Mouse (Mus musculus) heart, postnatal 0 days (tissue): ENCODE data around the gene Grin1. TPM values are rescaled to one million over a fixed set of nuclear protein-coding genes. Genes with fewer than 3 reads are reported as not detected.

Experiments used
- ATAC-seq: fragments of 200-750 bp; cut with Nextera tagmentation; 2 replicates; pipeline ENCODE4 v1.8.0; 2017; ENCODE audit warnings: low read depth, moderate number of reproducible peaks, moderate library complexity; ENCODE audit not compliant: insufficient read depth
- DNase-seq: peaks from one replicate; pipeline ENCODE4 v3.0.0-alpha.2; 2016; ENCODE audit warnings: low spot score
- H3K27ac ChIP-seq: fragments of 300-500 bp; sonication (generic); 2 replicates; pipeline ENCODE4 v1.5.1; 2014; ENCODE audit warnings: low read depth, mild to moderate bottlenecking
- H3K27me3 ChIP-seq: fragments of 300-500 bp; sonication (generic); 2 replicates; pipeline ENCODE4 v1.6.1; 2014; ENCODE audit warnings: low read length, mixed read lengths; ENCODE audit not compliant: control insufficient read depth, insufficient read depth
- H3K36me3 ChIP-seq: fragments of 300-500 bp; sonication (generic); replicated peaks from 2 replicates; pipeline ENCODE4 v1.6.1; 2014; ENCODE audit warnings: low read length, mixed read lengths; ENCODE audit not compliant: control insufficient read depth, insufficient read depth
- H3K4me1 ChIP-seq: fragments of 300-500 bp; sonication (generic); 2 replicates; pipeline ENCODE4 v1.6.1; 2014; ENCODE audit warnings: antibody characterized with exemption; ENCODE audit not compliant: control insufficient read depth, insufficient read depth
- H3K4me2 ChIP-seq: fragments of 300-500 bp; sonication (generic); 2 replicates; pipeline ENCODE4 v1.6.1; 2014; ENCODE audit warnings: low read depth, mild to moderate bottlenecking, low read length, moderate library complexity
- H3K4me3 ChIP-seq: fragments of 300-500 bp; sonication (generic); 2 replicates; pipeline ENCODE4 v1.5.1; 2014; ENCODE audit warnings: low read depth, low read length
- H3K9ac ChIP-seq: fragments of 300-500 bp; sonication (generic); replicated peaks from 2 replicates; pipeline ENCODE4 v1.6.1; 2014; ENCODE audit warnings: low read depth, low read length, mixed read lengths
- H3K9me3 ChIP-seq: fragments of 300-500 bp; sonication (generic); replicated peaks from 2 replicates; pipeline ENCODE4 v1.6.1; 2016; ENCODE audit warnings: low read length; ENCODE audit not compliant: control insufficient read depth
- CTCF ChIP-seq: IDR thresholded peaks from 2 replicates; pipeline ENCODE4 v1.5.1; 2016; ENCODE audit warnings: antibody characterized with exemption, control low read depth, low read depth
- EP300 ChIP-seq: IDR thresholded peaks from 2 replicates; pipeline ENCODE4 v1.6.1; 2016; ENCODE audit warnings: antibody characterized with exemption, low read depth
- WGBS: fragments of 180-500 bp; shearing (Covaris S2); extraction: QIAGEN DNeasy Blood & Tissue Kit; methylation state at CpG from one replicate; pipeline ENCODE4 v1.1.7; 2014; 5-methylcytosine and 5-hydroxymethylcytosine counted together
- polyA plus RNA-seq: library from polyadenylated mRNA; unstranded; fragments of >200 nt; fragmentation: Nextera tagmentation; extraction: Ambion mirVana; gene quantifications from 2 replicates; pipeline ENCODE4 v1.2.1, GENCODE M21; 2015
- total RNA-seq: library from RNA; depleted of rRNA; stranded (reverse); fragments of >200 nt; gene quantifications from 2 replicates; pipeline ENCODE4 v1.2.3, GENCODE M21; 2014; ENCODE audit warnings: low replicate concordance

Gene Grin1
- total and polyA plus RNA-seq, 2 experiments from 2014 or later, result 0.46 TPM; not detected in 1

DNA sequence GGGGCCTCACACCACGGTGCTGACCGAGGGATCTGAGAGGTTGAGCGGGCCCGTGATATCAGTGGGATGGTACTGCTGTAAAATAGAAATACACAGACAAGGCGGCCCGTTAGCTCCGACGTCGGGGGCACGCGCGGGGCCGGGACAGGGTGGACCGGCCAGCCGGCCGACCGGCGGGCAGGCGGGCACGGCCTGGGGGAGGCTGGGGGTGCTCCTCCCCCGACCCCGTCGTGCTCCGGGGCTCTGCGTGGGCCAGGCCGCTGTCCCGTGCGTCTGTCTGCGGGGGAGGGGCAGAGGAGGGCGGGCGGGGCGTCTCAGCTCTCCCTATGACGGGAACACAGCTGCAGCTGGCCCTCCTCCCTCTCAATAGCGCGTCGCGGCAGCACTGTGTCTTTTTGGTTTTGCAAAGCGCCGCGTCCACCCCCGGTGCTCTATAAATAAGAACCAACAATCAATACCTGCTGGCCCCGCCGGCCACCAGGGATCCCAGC, 26.9 kb downstream of the Grin1 start:
- Histone ChIP-seq H3K27me3 (peaks cover 73% of the 10 kb centered on the region), H3K4me1 (peaks cover 18% of the 10 kb centered on the region), H3K4me2 (peak overlapping the region; percentile 57), H3K9ac (no peak overlapping the region), H3K9me3 (no peaks in the 10 kb centered on the region), H3K36me3 (no peaks in the 10 kb centered on the region), H3K27ac (no peak overlapping the region), H3K4me3 (peak overlapping the region; percentile 43)
- ATAC-seq, result peak; percentile 34
- no peak for TF ChIP-seq EP300
- no peak for TF ChIP-seq CTCF
- no peak for DNase-seq
- 5% methylated on average over 43 of the region's 43 CpGs for WGBS

DNA sequence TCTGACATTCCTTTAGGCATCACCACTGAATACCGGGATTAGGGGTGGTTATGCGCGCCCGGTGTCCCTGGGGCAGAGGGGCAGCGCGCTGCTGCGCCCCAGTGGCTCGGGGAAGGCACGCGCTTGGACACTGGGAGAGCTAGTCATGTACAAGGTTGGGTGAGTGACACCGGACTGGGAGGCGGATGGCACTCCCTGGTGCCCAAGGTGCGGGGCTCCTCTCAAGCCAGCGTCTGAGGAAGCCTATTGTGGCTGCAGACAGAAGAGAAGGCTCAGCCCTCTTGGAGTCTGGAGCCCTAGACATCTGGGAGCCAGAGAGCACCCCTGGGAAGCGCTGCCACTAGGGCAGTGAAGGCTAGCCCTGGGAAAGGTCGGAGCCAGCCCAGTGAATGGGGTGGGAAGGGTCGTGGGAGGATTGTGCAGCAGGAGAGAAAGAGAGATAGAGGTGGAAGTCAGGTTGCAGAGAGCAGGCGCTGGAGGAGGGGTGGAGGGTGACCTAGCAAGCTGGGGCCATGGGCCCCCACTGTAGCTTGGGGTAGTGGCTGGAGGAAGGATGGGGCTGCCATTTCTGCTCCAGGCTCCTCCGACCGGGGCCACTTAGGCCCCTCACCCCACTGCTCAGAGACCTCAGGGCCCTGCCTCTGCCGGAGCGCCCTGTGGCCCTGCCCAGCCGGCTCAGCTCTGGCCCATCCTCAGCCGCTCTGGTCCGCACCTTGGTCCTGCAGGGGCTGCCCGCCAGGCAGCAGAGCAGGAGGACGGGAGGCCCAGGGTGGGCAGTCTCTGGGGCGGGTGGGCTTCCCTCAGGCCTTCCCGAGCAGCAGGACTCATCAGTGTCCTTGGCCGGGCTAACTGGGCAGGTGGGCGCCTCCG, 27.6 kb downstream of the Grin1 start:
- Histone ChIP-seq H3K9ac (no peak overlapping the region), H3K36me3 (no peaks in the 10 kb centered on the region), H3K27me3 (peaks cover 73% of the 10 kb centered on the region), H3K4me3 (peak overlapping the region; percentile 43), H3K4me2 (peak overlapping the region; percentile 57), H3K4me1 (peaks cover 18% of the 10 kb centered on the region), H3K9me3 (no peaks in the 10 kb centered on the region), H3K27ac (no peak overlapping the region)
- 6% methylated on average over 32 of the region's 32 CpGs for WGBS
- ATAC-seq (peak; percentile 8; the same call in 1 of the 2 replicates), DNase-seq (no peak)
- TF ChIP-seq EP300 (no peak), CTCF (no peak)

DNA sequence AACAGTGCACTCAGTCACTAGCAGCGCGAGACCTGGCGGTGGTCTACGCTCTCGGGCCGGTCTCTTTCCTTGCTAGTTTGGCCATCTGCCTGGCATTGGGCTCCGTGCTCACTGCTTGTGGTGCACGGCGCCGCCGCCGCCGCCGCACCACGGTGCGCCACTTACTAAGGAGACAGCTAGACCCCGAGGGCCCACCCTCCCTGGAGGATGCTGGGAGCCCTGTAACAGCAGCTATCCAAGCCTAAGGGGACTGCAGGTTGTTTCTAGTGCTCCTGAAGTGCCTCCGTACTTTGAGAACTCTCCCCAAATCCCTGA, 28.2 kb downstream of the Grin1 start:
- peaks cover 18% of the 10 kb centered on the region for H3K4me1 ChIP-seq
- no peaks in the 10 kb centered on the region for H3K9me3 ChIP-seq
- H3K4me2 ChIP-seq, result peak overlapping the region; percentile 52
- under 1% methylated on average over 18 of the region's 18 CpGs for WGBS
- peaks cover 3% of the 10 kb centered on the region; the same call in 1 of the 2 replicates for H3K36me3 ChIP-seq
- no peak overlapping the region for H3K9ac ChIP-seq
- TF ChIP-seq EP300 (no peak), CTCF (no peak)
- H3K27ac ChIP-seq, result no peak overlapping the region
- DNase-seq (no peak), ATAC-seq (no peak)
- H3K4me3 ChIP-seq, result peak overlapping the region; percentile 29
- H3K27me3 ChIP-seq, result peaks cover 68% of the 10 kb centered on the region

DNA sequence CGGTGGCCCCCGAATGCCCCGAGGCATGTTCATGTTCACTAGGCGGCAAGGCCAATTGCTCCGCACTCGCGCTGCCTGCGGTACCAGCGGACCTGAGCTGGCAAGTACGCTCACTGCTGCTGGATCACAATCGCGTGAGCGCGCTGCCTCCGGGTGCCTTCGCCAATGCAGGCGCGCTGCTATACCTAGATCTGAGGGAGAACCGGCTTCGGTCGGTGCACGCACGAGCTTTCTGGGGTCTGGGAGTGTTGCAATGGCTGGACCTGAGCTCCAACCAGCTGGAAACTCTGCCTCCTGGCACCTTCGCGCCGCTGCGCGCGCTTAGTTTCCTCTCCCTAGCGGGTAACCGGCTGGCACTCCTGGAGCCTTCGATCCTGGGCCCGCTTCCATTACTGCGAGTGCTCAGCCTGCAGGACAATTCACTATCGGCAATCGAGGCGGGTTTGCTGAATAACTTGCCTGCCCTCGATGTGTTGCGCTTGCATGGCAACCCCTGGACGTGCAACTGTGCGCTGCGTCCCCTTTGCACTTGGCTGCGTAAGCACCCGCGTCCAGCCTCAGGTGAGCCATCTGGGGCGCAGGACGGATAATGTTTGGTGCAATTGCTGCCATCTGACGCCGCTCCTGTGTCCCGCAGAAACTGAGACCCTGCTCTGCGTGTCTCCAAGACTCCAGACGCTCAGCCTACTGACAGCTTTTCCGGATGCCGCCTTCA, 28.7 kb downstream of the Grin1 start:
- H3K9ac ChIP-seq, result no peak overlapping the region
- ATAC-seq (no peak), DNase-seq (no peak)
- H3K9me3 ChIP-seq, result no peaks in the 10 kb centered on the region
- TF ChIP-seq EP300 (no peak), CTCF (no peak)
- peak overlapping the region; percentile 29 for H3K4me3 ChIP-seq
- H3K4me2 ChIP-seq, result peak overlapping the region; percentile 52
- H3K4me1 ChIP-seq, result peaks cover 18% of the 10 kb centered on the region
- no peak overlapping the region for H3K27ac ChIP-seq
- WGBS, result 3% methylated on average over 54 of the region's 54 CpGs
- H3K27me3 ChIP-seq, result peaks cover 63% of the 10 kb centered on the region
- H3K36me3 ChIP-seq, result peaks cover 9% of the 10 kb centered on the region

DNA sequence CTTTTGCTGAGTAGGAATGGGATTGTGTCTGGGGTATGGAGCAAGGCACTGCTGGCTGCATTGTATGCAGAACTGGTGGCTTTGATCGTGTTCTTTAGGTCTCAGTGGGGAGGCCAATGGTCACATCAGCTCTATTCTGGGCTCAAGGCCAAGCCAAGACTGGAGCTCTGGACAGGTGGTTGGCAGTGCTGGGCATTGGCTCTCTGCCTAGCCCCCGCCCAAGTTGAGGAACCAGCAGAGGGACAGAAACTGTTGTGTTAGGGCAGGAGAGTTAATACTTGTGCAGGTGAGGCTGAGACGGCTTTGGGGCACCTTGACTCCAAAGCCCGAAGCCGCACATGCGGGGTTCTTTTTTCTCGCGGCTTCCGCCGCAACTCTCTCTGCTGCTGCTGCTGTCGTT, 29.3 kb downstream of the Grin1 start, which contains the start of gene Lrrc26:
TSS of gene Lrrc26 (plus strand) at position 265 of the 400 bp plus-strand sequence.
- Histone ChIP-seq H3K4me2 (peak within 1 kb of the TSS; percentile 52), H3K9me3 (no peaks in the 10 kb centered on the region), H3K27me3 (peaks cover 61% of the 10 kb centered on the region), H3K27ac (no peak within 1 kb of the TSS), H3K9ac (no peak within 1 kb of the TSS), H3K36me3 (peaks cover 15% of the 10 kb centered on the region), H3K4me1 (peaks cover 18% of the 10 kb centered on the region), H3K4me3 (peak within 1 kb of the TSS; percentile 29)
- 8% methylated on average over 11 of the region's 11 CpGs for WGBS
- ATAC-seq (no peak), DNase-seq (no peak)
- no peak for TF ChIP-seq CTCF
- no peak for TF ChIP-seq EP300
